Comparison of ENCODE assay signal across 8 mouse cellular contexts in genomic region chr7:30090092-30090969, GRCm38 (mm10). TPM values are rescaled to one million over a fixed set of nuclear protein-coding genes. Genes with fewer than 3 reads are reported as not detected.
DNase-seq lines count a peak whose midpoint lies in the region; ATAC-seq lines count a peak whose summit lies in the region.

Gene Gm26920 (minus strand): TSS chr7:30090410.
Gene Zfp566 (minus strand): TSS chr7:30090527.

- peak; percentile 98 for DNase-seq in Muller cell, postnatal 12 days (ENCODE audit: inconsistent ontology term)
- DNase-seq in cerebellum, adult 9-11 months, result peak; percentile 98
- peak; percentile 94 to 97 for DNase-seq in frontal cortex, adult 2 months (ENCODE audit: extremely low spot score in 1 of 2, low spot score in 1 of 2)
- DNase-seq in hindbrain, embryonic 11.5 days (ENCODE audit: low spot score), result peak; percentile 99
- DNase-seq in layer of hippocampus, postnatal 10 days (ENCODE audit: low spot score in 2 of 2), result peak; percentile 97
- DNase-seq in lung, postnatal 10 days, result peak; percentile 98
- peak; percentile 95 for DNase-seq in ovary, postnatal 36 days (ENCODE audit: low spot score)
- DNase-seq in thymus, postnatal 25 days, result peak; percentile 95

- WGBS in hindbrain, embryonic 11.5 days, result under 1% methylated on average over 40 of the region's 40 CpGs

- no peaks in the 10 kb centered on the region for H3K9me3 ChIP-seq in hindbrain, embryonic 11.5 days (ENCODE audit: control insufficient read depth, low read length)

- peak; percentile 92 for ATAC-seq in hindbrain, embryonic 11.5 days (ENCODE audit: low FRiP score)

- peaks cover 7% of the 10 kb centered on the region for H3K36me3 ChIP-seq in hindbrain, embryonic 11.5 days (ENCODE audit: control insufficient read depth, insufficient read depth, low read length)

- H3K4me1 ChIP-seq in hindbrain, embryonic 11.5 days (replicated peaks; ENCODE audit: control insufficient read depth, insufficient read depth, low read length), result peaks cover 8% of the 10 kb centered on the region

- peak within 1 kb of the TSS; percentile 63 for H3K9ac ChIP-seq in hindbrain, embryonic 11.5 days (ENCODE audit: low read depth, low read length)

- H3K4me2 ChIP-seq in hindbrain, embryonic 11.5 days (replicated peaks; ENCODE audit: low read depth, low read length), result peak within 1 kb of the TSS; percentile 62

- H3K4me3 ChIP-seq in hindbrain, embryonic 11.5 days (ENCODE audit: low read depth, low read length), result peak within 1 kb of the TSS; percentile 56

- H3K27ac ChIP-seq in hindbrain, embryonic 11.5 days (ENCODE audit: low read depth, low read length), result peak within 1 kb of the TSS; percentile 27; the same call in 1 of the 2 replicates

- no peaks in the 10 kb centered on the region for H3K27me3 ChIP-seq in hindbrain, embryonic 11.5 days (ENCODE audit: control insufficient read depth, insufficient read depth, low read length)

RNA-seq across cellular contexts. Expression of gene Gm26920, which starts in this region (rescaled TPM):
- 0.61 TPM in 1 of 2 replicates, not detected in the other for polyA plus RNA-seq in frontal cortex, adult 2 months (2012; rRNA removed)
- 0.89 and 1.7 TPM in 2 replicates for polyA plus RNA-seq in hindbrain, embryonic 11.5 days (2014; fragmentation: Nextera tagmentation; extraction: Ambion mirVana)
- 1 to 10 TPM in 1 of 2 experiments, not detected in 1; 2.2 TPM for total RNA-seq in layer of hippocampus, postnatal 10 days (2021)

RNA-seq across cellular contexts. Expression of gene Zfp566, which starts in this region (rescaled TPM):
- polyA plus RNA-seq in frontal cortex, adult 2 months (2012; rRNA removed), result 6.3 and 7.0 TPM in 2 replicates
- 14.6 and 15.6 TPM in 2 replicates for polyA plus RNA-seq in hindbrain, embryonic 11.5 days (2014; fragmentation: Nextera tagmentation; extraction: Ambion mirVana)
- total RNA-seq in layer of hippocampus, postnatal 10 days (2021), result 10 to 100 TPM; 10.3 to 13.1 TPM

Comparison
In these comparisons a context has a peak if more than half of its experiments do, and no peak if none do; other contexts are left out.
1. Peak in every context shown above with its lines: DNase-seq, ATAC-seq, H3K4me3 ChIP-seq and H3K27ac ChIP-seq.